Mouse (Mus musculus) right cerebral cortex, postnatal 4 days (tissue): ENCODE results near the gene Slc12a8.

Source experiments
- DNase-seq: peaks from one replicate; pipeline ENCODE4 v3.0.0-alpha.2; 2022

Slc12a8 gene

DNA sequence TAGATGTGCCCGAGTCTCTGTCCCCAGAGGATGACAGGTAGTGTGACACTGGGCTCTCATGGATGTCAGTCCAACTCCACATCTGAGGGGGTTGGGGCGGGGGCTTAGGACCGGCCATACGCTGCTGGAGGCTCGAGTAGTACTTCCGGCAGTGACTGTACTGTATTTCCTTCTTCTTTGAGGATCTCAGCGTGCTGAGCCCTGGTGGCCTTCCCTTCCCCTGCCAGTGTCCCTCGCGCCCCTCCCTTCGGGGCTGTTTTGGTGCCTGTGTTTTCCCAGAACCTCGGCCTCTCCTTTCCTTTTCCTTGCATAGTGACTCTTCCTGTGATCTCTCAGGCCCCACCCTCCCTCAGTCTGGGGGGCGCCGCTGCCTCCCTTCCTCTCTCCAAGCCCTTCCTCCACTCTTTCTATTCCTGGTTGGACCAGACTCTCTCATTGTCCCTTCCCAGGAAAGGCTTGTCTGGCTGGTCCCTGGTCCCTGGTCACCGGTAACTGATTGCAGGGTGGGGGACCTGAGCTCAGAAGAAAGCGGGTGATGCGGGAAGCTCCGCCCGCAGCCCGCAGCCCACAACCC is 66.8 kb downstream of the Slc12a8 start:
- no peak for DNase-seq

GRCm38 (mm10) chr16:33584455-33585082 is 67.4 kb downstream of the Slc12a8 start:
- DNase-seq: no peak

- DNase-seq: no peak
Measured at GRCm38 (mm10) chr16:33585083-33585460, 67.9 kb downstream of the Slc12a8 start.

- no peak for DNase-seq
Measured at GRCm38 (mm10) chr16:33587283-33588127, 70.4 kb downstream of the Slc12a8 start.

DNA sequence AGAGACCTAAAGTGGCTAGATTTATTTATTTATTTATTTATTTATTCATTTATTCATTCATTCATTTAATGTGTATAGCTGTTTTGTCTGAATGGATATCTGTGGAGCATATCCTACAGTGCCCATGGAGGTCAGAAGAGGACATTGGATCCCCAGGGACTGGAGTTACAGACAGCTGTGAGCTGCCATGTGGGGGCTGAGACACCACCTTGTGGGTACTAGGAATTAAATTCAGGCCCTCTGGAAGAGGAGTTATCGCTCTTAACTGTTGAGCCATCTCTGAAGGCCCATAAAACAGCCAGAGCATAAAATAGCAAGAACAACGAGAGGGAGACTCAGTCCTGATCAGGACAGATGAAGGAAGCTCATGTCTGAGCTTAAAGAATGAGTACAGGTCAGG is 71.7 kb downstream of the Slc12a8 start:
- no peak for DNase-seq

GRCm38 (mm10) chr16:33590438-33590837 is 73.3 kb downstream of the Slc12a8 start:
- DNase-seq: no peak

DNA sequence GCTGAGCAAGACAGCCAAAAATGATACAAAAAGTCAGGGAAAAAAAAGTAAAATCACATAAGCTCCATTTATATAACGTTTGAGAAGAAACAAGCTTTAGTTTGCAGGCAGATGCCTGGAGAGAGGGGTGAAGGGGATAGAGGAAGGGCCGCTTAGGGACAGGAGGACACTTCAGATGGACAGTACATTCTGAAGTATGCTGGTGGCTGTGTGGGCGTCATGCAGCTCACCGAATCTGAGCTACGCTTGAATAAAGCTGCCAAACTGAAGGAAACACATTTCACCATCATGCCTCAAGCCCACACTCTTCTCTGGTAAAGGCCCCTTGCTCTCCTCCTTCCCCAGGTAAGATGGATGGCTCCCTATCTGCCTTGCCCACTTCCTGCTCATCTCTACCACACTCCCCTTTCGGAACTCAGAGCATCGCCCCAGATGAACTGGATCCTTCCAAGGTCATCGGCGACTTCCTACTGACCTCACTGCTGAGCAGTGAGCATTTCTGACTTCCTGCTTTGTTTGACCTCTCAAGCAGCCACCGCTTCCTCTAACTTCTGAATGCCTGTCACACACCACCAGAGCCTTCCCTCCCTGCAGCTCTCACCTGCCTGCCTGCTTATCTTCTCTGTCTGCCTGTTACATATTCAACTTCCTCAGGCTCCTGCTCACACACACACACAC is 74.4 kb downstream of the Slc12a8 start:
- no peak for DNase-seq

DNA sequence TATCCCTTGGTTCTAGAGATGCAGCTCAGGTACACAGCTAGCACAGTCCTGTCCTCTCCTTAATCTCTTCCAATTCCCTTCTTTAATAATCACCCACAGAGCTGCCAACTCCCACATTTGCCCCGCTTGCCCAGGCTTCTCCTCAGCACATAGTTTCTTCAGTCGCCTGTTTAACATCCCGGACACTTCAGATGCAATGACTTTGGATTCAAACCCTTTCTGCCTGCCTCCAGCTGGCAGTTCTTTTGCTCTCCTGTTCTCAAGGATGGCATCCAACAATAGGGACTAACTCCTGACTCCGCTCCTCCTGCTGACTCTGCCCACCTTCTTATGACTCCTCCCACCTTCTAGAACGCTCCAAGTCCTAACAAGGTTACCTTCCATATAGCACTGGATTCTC is 75.2 kb downstream of the Slc12a8 start:
- no peak for DNase-seq

GRCm38 (mm10) chr16:33593467-33593866 is 76.3 kb downstream of the Slc12a8 start:
- DNase-seq: no peak

DNA sequence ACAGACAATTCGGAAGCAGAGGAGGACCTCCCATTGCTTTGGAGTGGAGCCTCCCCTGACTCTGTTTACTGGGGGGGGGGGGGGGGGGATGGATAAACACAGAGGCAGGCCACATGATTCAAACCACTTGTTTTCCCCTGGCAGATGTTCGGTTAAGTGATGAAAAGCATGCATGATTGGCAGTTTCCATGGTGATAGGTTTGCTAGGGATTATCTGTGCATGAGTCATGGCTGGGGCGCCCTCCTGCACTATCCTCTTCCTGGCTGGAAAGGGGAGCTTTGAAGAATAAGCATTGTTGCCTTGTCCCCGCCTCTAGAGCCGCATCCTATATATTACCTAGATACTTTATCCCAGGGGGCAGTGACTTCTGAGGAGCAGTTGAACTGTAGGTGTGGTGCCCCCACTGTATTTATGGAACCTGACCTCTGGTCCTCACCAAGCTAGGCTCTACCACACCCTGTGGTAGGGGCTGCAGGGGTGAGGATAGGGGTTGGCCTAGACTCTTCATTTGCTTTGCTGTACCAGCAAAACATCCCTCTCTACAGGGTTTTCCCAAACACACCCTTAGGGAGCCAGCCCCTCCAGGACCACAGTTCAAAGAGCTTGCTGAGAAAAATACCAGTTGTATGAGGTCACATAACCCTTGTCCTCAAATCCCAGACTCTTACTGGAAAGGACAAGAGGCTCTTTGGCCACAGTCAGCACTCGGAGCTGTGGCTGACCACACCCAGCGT is 77.1 kb downstream of the Slc12a8 start:
- no peak for DNase-seq

- DNase-seq: no peak
Measured at GRCm38 (mm10) chr16:33595235-33595769, 78.2 kb downstream of the Slc12a8 start.

GRCm38 (mm10) chr16:33596213-33596612 is 79.1 kb downstream of the Slc12a8 start:
- DNase-seq: no peak

GRCm38 (mm10) chr16:33600216-33600615 is 83.1 kb downstream of the Slc12a8 start:
- no peak for DNase-seq

DNA sequence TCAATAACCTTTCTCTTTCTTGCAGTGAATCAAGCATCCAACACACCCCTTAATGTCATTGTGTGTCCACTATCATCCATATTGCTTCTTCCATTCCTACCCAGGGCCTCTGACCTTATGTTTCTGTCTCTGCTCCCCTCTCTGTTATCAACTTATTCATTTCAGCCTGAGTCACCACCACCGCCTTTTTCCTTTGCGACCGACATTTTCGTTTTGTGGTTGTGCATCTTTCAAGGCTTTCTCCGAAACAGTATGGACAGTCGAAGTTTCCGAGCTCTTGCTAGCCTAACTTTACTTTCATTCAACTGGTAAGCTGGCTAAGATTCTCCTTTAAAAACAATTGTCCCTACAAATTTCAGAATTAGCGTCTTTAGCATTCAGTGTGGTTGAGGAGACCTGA is 84.2 kb downstream of the Slc12a8 start:
- DNase-seq: no peak

DNA sequence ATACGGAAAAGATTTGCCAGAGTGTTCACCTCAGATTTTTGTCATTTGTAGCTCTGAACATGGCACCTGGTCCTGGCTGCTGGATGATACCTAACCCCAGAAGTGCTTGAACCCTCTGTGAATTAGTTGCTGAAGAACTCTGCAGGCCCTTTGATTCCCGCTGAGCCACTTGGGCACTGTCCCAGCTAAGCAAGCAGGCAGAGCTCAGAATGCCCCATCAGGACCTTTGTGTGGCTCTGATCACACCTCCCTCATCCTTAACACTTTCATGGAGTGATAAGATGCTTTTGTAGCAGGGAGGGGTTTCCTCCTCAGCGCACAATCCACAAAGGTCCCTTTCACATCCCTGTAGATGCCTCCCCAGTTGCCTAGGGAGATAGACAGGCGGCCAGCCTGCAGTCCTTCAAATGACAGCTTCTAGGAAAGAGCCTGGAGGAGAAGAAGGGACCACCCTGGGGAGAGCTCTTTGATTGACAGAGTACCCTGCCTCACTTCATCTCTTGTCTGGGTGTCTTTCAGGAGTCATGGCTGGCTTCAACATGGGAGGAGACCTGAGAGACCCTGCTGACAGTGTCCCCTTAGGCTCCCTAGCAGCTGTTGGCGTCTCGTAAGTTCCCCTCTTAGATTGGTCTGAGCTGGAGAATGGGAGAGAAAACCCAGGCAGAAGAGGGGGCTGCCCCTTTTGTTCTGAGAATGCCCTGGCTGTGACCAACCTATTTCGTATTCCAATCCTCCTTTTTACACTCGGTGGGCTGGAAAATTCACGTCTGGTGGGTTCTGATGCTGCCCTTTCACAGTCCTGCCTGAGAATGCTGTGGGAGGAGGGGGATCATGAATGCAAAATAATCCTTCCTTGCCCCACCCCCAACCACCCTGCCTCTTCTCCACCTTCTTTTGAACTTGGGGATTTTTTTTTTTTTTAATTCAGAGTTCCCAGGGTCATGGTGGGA is 88.8 kb downstream of the Slc12a8 start:
- no peak for DNase-seq

DNA sequence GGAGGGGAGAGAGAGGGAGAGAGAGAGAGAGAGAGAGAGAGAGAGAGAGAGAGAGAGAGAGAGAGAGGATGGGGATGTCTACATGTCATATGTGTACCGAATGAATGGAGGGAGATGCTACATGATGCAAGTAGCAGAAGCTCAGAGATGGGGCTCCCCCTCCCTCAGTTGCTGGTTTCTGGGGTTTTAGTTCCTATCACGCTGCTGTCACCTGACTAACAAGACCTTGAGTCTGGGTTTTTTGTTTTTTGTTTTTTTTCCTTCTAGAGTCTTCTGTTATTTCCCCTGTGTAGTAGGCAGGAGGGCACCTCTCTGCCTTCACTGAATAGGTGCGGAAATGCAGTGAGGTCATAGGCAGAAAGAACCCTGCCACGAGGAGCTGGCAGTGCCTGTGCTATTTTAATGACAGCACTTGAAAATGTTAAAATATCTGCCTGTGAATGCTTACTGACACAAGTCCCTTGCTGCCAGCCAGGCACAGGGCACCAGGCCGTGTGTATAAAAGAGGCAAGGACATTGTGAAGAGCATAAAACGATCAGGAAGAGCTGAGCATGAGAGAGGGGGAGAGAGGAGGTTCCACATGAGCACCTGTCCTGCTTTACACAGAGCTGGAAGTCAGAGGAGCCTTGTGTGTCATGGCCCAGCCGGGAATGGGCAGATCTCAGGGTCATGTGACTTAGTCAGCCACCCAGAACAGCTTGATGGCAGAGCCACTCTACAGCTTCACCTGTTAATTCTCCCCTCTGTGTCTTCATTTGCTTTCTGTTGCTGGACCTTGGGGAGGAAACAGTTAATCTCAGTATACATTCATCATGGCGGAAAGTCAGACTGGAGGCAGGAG is 89.8 kb downstream of the Slc12a8 start:
- DNase-seq: no peak

- no peak for DNase-seq
Measured at GRCm38 (mm10) chr16:33609554-33609953, 92.4 kb downstream of the Slc12a8 start.

- no peak for DNase-seq
Measured at GRCm38 (mm10) chr16:33610466-33610865, 93.3 kb downstream of the Slc12a8 start.

DNA sequence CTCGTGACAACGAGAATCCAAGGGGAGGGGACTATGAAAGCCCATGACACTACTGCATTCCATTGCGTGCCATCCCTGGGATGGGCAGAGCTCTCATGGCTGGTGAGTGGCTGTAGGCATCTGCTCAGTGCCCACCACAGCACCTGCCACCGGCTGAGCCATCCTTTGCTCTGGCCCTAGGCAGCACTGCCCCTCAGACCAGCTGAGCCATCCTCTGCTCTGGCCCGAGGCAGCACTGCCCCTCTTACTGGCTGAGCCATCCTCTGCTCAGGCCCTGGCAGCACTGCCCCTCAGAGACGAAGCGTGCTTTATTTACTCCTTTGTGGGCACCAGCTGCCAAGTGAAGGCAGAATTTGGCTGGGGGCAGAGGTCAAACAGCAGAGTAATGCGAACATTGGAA is 94.2 kb downstream of the Slc12a8 start:
- DNase-seq: no peak

DNA sequence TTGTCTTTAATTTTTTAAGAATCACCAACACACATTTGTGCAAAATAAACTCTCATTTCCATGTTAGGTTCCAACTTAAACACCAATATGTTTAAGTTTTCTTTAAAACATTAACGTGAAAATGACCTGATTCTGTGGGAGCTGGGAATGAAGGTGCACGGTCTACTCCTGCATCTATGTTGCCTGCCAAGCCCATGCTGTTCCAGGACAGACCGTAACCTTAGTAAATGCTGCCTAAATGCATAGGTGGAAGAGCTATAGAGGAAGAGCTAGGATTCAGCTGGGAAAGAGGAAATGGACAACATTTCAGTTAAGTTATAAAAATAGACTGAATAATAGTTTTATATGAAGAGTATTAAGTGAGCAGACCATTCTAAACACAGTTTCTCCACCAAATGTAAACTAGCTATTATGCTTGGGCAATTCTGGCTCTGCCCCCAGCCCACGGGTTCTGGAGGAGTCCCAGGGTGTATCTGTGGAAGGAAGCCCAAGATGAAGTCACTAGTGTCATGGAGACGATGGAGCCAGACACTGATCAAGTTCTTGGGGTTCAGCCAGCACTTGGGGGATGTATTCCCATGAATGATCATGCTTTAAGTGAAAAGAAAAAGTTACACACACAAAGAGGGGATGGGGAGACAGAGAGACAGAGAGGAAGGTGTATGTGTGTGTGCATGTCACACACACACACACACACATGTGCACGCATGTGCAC is 95.1 kb downstream of the Slc12a8 start:
- no peak for DNase-seq
